Mouse (Mus musculus) lung, postnatal 25 days (tissue): ENCODE data around the gene Bicral.
A peak's percentile ranks its signal among the peaks of the same experiment; 100 is the strongest.

Experiments
- DNase-seq: peaks from one replicate; pipeline ENCODE4 v3.0.0; 2022; ENCODE audit warnings: low spot score

Bicral gene

DNA sequence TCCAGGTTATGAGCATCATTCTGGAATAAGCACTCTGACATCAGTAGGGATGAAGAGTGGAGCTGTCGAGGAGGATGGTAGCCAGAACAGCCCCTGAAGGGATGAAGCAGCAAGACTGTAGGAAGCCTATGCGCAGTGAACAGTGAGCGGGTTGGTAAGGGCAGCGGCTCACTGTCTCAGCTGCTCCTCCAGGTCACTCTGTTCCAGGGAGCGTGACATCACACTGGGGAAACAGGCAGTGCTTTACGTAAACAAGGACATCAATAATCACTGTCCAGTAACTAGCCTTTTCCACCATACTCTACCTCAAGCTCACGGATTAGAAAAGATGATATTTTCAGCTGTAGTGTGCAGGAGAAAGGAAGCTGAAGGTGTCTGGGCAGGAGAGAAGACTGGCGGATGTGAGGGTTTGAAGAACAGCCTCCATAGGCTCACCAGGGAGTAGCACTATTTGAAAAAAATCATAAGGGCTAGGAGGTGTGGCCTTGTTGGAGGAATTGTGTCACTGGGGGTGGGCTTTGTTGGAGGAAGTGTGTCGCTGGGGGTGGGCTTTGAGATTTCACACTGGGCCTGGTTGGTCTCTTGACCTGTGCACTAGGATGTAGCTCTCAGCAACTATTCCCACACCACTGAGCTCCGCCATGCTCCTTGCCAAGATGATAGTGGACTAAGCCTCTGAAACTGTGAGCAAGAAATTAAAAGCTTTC, 17.8 kb downstream of the Bicral start:
- no peak for DNase-seq

DNA sequence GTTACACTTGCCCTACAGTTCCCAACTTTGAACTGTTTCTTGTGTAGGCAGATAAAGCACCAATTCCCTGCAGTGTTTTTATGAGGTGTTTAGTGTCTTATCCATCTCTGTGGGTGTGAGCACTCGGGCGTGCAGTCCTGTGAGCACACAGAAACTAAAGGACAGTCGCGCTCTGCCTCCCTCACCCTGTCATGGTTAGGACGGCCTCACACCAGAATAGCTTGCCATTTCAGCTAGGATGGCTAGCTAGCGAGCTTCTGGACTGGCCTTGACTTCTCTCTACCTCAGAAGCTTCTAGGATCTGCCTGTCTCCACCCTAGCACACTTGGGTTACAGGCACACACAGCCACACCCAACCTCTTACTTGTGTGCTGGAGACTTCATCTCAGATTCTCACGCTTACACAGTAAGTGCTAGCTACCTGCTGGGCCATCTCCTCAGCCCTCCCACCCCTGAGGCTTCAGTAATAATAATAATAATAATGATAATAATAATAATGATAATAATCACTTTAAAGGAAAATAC, 19.8 kb downstream of the Bicral start:
- no peak for DNase-seq

DNA sequence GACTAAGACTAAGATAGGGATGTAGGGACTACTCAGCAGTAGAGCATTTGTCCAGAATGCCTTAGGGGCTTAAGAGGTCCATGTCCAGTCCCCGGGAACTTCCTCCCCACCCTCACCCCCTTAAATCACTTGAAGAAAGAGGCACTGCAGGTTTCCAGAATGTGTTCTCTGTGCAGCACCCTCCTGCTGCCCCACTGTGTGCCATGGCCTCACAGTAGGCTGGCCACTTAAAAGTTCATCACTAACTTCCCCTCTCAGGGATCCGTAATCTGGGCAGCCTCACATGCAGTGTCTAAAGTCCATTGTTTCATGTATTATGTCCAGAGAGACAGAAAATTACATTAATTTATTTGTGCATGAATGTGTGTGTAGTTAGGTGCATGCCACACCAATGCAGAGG, 20.4 kb downstream of the Bicral start:
- DNase-seq = no peak

DNA sequence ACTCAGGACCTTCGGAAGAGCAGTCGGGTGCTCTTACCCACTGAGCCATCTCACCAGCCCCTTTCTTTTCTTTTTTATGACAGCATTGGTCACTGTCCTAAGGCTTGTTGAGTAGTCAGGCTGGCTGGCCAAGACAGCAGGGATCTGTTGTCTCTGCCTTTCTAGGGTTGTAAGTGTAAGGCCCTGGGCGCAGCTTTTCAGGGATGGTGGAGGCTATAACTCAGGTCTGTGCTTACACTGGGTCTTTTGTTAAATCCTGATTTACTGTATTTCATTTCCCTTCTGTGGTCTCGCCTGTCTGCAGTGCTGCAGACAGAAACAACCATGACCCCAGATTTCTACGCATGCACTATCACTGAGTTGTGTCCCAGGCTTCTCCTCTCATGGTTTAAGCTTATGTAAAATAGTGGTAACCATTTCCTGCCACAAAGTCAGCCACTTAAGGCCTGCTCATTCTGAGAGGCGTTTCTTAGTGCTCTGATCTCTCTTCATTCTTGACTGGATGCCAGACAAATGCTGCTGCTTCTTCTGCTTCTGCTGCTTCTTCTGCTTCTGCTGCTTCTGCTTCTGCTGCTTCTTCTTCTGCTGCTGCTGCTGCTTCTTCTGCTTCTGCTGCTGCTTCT, 23.1 kb downstream of the Bicral start:
- DNase-seq = peak; percentile 64

DNA sequence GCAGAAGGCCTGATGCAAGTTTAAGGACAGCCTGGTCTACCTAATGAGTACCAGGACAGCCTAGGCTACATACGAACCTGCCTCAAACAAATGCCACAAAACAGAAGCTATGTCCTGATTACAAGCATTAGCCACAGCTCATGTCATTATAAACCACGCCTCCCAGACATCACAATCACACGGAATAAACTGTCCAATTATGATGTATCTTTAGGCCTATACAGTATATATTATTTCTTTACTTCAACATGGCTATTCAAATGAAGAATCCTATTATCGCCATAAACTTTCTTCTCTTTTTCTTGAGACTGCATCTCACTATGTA, 25.3 kb downstream of the Bicral start:
- no peak for DNase-seq

DNA sequence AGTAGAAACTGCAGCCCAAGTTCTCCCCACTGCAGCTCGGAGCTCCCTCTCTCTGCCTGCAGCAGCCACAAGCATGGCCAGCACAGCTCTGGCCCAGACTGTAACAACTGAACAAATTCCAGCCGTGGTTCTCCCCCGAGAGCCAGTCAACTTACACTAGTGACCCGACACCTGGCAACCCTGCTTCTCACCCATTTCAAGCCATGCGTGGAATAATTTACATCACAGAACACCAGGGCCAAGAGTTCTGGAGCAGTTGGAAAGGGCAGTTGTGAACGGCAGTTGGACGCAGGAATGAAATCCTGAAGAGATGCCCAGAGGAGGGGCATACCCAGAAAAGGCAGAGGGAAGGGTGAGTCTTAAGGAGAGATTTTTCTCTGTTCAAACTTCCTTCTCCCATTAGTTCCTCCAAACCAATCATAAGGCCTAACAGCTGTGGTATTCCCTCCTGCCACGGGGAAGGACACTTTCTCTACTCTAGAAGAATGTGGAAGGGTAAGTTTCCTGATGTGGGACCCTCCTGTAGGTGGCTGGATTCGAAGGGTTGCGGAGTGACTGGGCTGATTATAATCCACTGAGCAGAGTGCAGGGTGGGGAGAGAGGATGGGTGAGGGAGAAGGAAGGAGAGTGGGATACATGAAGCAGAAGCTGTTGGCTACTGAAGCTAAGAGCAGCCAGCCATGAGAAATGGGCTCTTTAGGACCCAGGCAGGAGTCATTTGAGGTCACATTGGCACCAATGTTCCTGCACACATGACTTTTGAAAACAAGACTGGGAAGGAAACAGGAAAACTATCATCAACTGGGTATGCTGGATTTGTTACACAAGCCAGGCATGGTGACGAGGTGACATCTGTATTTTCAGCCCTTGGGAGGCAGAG, 25.9 kb downstream of the Bicral start:
- peak; percentile 71 for DNase-seq

DNA sequence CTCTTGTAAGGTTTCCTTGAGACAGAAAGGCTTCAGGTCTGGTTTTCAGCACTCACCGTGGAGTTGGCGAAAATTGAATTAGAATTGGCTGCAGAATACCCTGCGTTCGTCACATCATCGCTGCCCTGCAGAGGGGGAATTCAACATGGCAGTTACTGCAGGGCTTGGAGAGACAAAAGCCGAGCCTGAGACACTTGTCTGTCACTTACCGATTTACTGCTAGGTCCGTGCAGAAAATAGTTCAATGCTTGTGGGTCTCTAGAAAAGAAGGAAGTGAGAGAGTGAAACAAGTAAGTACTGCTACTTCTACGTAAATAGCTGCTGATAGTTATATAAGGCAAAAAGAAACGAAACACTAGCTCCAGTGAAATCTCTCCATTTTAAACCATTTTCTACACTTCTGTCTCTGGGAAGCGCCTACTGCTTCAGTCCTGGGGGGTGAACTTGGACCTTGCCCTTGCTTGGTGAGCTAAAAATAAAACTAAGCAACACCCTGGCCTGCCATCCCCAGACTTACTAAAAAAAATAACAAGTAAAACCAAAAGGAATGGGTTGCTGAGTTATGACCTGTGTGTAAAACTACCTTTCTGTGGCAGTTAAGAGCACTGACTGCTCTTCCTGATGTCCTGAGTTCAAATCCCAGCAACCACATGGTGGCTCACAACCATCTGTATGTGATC, 28.3 kb downstream of the Bicral start:
- DNase-seq = no peak

DNA sequence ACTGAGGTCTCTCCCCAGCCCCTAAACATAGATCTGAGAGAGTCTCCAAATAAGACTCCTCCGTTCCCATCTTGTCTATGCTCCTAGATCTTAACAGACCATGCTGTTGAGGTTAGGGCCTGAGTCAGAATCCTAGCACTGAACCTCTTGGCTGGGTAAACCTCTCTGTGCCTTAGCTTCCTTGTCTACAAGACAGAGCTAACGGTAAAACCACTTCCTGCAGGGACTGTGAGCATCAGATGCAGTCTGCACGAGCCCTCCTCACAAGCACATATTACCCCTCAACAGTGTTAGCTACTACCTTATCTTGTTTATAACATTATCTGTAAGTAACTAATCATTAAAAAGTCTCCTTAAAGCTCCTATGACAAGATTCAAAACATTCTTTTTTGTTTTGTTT, 29.3 kb downstream of the Bicral start:
- no peak for DNase-seq

DNA sequence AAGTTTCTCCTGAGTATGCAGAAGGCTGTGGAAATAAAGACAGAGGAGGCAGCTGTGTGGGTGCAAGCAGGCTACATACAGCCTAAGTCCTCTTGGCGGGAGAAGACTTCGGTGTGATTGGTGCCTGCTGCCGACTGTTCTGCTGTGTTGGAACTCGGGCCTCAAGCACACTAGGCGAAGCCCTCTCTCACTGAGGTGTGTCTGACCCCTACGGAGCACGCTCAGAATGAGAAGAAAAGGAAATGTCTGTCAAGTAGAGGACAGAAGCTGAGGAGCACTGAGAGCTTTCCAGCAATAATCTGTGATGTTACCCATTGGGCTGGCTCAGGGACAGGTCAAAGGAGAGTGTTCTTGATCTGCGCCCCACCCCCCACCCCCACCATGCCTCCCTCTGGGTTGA, 35.2 kb downstream of the Bicral start:
- no peak for DNase-seq

DNA sequence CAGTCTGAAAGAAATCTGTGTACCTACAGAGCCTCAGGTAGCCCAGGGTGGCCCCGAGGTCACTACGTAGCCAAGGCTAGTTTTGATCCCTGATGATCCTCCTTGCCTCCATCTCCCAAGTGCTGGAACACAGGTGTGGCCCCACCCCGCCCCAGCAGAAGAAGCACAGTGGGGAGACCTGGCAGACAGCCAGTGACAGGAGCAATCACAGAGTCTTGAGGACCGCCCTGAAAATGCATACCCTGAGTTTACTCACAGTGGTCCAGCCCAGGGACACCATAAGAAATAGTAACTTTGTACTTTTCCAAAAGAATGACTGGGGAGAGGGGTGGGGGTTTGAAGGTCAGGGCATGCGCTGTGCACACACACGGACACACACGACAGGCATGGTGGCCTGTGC, 37.7 kb downstream of the Bicral start:
- DNase-seq = no peak

DNA sequence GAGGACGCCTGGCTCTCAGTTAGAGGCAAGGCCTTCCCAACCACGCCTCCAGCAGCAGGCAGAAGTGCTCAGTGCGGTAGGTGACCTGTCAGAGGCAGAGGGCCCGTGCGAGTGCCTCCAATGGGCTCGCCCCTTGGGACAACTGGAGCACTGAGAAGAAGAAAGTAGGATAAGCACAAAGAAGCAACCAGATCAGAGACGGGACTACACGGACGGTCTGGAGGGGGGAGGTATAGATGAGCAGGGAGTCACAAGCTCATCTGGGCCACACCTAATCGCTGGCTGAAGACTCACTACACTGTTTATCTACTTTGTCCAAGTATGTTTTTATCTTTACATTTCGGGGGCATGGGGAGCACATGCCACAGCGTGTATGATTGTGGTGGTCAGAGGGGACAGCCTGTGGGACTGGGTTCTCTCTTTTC, 40.5 kb downstream of the Bicral start:
- DNase-seq = no peak

DNA sequence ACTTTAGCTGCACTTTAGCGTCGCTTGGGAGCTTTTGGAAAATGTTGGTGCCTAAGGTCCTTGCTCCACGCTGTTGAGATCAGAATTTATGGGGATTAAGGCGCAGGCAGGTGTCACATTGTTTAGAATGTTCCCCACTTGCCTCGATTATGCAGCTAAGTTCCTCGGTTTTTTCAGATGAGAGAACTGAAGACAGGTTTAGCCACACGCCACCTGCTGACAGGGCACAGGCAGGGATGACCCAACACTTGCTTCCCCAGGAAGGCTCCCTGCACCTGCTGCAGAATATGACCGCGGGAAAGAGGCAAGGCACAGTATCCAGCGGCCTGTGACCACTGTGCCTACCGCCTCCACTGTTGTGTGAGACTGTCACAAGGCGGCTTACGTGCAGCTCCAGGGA, 42.0 kb downstream of the Bicral start:
- no peak for DNase-seq

DNA sequence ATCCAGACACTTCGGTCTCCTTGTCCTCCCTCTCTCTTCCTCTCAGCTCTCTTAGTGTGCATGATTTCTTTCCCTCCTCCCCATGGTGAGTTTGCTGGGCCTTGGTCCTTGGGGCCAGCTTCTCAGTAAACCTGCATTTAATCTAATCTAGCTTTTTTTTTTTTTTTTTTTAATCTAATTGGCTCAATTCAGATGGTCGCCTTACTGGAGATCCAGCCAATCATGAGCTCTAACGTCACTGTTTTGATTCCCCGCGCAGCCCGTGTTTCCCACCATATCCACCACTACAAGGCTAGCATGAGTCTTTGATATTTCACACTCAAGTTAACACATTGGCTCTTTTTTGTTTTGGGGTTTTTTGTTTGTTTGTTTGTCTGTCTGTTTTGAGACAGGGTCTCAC, 43.8 kb downstream of the Bicral start:
- DNase-seq = no peak

DNA sequence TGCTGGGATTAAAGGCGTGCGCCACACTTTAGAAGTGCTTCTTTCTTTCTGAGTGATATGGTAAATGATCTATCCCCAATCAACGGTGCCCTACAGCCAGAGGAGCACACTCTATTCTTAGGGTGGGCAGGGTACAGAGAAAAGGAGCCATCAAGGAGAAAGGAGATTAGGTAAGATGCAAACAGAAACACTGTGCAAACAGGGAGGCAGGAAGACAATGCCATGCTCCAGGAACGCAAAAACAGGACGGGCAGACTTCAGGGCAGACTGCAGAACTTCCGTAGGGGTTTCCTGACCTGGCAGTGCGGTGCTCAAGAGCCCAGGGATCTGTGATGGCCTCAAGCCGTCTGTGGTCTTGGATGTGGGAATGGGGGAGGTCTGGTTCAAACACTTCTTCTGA, 44.6 kb downstream of the Bicral start:
- DNase-seq = no peak

DNA sequence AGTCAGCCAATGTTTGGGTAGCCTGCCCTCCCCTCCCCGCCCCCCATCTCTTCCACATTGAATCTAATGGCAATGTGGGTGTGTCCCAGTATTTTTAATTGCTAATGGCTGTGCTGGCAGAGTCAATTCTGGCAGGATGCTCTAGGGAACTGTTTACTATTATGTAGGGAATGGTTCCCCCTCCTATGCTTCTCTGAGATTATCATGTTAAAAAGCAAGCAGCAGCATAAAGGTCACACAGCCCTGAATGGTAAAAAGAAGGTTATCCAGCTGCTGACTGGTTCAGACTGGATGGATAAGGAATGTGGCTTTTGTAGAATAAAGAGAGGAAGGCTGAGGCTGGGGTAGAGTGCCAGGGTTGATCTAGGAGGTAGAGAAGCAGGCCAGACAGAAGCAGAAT, 45.8 kb downstream of the Bicral start:
- DNase-seq = no peak

DNA sequence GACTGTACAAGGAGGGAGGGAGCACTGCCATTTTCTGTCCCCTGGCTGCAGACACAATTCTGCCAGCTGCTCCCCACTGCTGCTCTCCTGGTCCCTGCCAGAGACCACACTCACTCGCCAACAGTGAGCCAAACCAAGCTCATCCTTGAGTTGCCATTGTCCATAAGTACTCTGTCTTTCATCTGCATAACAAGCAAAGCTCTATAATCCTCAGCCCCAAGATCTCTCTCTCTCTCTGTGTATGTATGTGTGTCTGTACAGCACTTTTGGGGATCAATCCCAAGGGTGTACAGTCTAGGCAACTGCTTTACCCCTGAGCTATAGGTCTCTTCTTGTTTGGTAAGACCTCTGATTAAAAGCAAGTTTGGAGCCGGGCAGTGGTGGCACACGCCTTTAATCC, 47.6 kb downstream of the Bicral start:
- DNase-seq = no peak

DNA sequence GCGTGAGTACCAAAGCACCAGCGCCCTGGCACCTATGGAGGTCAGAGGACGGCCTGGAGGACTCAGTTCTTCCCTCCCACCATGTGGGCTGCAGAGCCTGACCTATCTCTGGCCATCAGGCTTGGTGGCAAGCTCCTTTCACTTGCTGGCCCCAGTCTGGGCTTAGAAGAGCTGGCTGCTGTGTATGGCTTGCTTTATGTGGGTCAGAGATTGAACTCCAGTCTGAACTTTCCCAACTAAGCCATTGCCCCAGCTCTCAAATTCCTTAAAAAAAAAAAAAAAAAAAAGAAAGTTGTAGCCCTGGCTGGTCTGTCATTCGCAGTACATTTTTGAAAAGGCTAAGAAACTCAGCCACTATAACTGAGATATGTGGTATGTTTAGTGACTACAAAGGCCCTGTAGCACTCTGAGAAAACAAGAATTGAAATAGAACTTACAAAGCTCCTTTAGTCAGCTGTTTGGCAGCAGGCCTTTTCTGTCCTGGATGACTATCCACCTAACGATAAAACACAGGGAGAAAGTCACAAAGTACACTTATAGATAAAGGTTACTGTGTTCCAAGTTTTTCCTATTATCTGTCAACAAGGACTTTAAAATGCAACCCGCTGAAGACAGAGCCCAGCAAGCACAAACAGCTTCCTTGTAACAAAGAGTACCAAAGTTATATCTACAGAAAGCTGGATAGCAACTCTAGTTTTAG, 49.0 kb downstream of the Bicral start:
- DNase-seq = no peak

DNA sequence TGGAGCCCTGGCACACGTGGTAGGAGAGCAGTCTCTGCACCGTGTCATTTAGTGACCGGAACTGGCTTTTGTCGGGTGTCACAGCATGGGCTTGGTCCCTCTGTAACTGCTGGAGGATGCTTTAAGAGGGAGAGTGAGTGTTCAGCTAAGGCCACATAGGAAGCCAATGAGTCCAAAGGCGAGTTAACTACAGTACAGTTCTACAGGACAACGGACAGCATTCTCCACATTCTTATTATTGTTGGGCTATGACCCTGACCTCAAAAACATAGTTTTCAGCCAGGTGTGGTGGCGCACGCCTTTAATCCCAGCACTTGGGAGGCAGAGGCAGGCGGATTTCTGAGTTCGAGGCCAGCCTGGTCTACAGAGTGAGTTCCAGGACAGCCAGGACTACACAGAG, 49.9 kb downstream of the Bicral start:
- no peak for DNase-seq

DNA sequence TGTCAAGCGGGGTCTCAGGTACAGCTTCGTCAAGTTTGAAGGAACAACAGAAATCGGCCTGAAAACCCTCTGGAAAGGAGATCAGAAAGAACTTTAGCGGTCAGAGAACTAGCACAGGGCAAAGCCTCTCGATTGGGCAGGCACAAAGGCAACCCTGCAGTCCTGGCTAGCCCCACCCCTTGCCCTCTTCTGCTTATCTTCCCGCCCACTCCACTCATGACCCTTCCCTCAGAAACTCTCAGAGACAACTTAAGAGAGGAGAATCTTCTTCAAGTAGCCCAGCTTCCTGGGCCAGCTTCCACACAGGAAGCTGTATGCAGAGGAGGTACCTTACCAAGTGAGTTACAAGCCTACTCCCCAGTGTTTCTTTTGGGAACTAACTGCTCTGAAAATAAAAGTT, 56.5 kb downstream of the Bicral start:
- DNase-seq = no peak

DNA sequence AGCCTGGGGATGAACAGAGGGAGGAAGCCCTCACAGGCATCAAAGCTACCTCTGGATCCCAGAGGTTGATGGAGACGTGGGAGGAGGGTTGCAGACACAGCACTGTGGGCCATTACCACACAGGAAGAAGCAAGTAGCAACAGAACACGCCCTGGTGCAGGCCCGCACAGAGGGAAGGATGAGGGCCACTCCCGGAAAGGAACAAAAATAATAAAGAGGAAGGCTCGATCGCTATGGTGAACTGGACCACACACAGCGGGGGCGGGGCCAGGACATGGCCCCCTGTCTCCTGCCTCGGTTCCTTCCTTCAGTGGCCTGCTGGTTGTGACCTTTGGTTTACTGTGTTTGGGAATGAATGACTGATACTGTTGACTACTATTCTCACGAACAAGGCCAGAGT, 58.6 kb downstream of the Bicral start:
- DNase-seq = no peak

DNA sequence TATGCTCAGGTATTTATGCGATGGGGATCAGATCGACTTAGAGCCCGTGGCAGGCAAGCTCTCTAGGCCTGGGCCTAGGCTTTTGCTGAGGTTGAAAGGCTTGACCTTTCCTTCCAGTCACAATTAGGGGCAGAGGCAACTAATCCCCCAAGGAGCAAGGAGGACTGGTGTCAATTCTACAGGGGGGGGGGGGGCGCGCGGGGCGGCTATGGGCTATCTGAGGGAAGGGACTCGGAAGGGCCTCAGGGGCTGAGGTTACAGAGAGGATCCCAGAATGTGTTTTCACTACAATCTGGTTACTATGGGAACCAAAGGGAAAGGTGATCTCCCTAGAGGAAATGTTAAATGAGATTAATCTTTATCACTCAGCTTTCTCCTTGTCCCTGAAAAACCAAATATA, 60.9 kb downstream of the Bicral start:
- no peak for DNase-seq

DNA sequence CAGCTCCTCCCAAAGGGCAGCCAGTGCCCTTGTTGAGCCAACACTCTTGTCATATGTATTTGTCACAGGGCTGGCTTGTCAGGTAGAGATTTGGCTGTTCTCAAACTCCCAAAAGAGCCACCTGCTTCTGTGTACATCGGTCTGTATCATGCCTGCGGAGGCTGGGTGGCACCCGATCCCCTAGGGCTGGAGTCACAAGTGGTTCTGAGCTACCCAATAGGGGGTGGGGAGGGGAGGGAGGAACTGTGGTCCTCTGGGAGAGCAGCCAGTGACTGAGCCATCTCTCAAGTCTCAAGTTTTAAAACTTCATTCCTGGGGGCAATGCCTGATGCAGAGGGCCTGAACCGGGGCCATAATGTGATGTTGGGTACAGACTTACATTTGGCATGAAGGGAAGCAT, 61.5 kb downstream of the Bicral start:
- no peak for DNase-seq
